Mouse (Mus musculus): ENCODE data around the gene Pde5a.

Pde5a gene

GRCm38 (mm10) chr3:122848410-122849034, 119.8 kb downstream of the Pde5a start:
- DNase-seq (ENCODE audit: low read depth): no peak

- DNase-seq (ENCODE audit: low read depth): no peak
Measured at GRCm38 (mm10) chr3:122855149-122855548, 126.4 kb downstream of the Pde5a start.

- DNase-seq (ENCODE audit: low read depth): no peak
Measured at GRCm38 (mm10) chr3:122859829-122860228, 131.1 kb downstream of the Pde5a start.

- no peak for DNase-seq (ENCODE audit: low read depth)
Measured at GRCm38 (mm10) chr3:122860573-122861498, 132.1 kb downstream of the Pde5a start.

GRCm38 (mm10) chr3:122865092-122865491, 136.3 kb downstream of the Pde5a start:
- no peak for DNase-seq (ENCODE audit: low read depth)

- DNase-seq (ENCODE audit: low read depth): no peak
Measured at GRCm38 (mm10) chr3:122868270-122868669, 139.5 kb downstream of the Pde5a start.

- no peak for DNase-seq (ENCODE audit: low read depth)
Measured at GRCm38 (mm10) chr3:122871596-122871995, 142.8 kb downstream of the Pde5a start.

GRCm38 (mm10) chr3:122876870-122877269, 148.1 kb downstream of the Pde5a start:
- no peak for DNase-seq (ENCODE audit: low read depth)

GRCm38 (mm10) chr3:122877543-122877942, 148.8 kb downstream of the Pde5a start:
- DNase-seq (ENCODE audit: low read depth): no peak

GRCm38 (mm10) chr3:122878705-122879315, 150.1 kb downstream of the Pde5a start:
- DNase-seq (ENCODE audit: low read depth): no peak

- DNase-seq (ENCODE audit: low read depth): no peak
Measured at GRCm38 (mm10) chr3:122887505-122888301, 159.0 kb downstream of the Pde5a start.

GRCm38 (mm10) chr3:122888371-122888819, 159.6 kb downstream of the Pde5a start:
- no peak for DNase-seq (ENCODE audit: low read depth)

GRCm38 (mm10) chr3:122894772-122895171, 166.0 kb downstream of the Pde5a start, which contains the start of gene Fabp2:
Gene Fabp2, plus strand, starts transcription at chr3:122895072.
- DNase-seq (ENCODE audit: low read depth): no peak

GRCm38 (mm10) chr3:122895189-122895731, 166.5 kb downstream of the Pde5a start:
- DNase-seq (ENCODE audit: low read depth): no peak

- no peak for DNase-seq (ENCODE audit: low read depth)
Measured at GRCm38 (mm10) chr3:122898254-122898653, 169.5 kb downstream of the Pde5a start.

- DNase-seq (ENCODE audit: low read depth): no peak
Measured at GRCm38 (mm10) chr3:122903746-122904433, 175.1 kb downstream of the Pde5a start.

GRCm38 (mm10) chr3:122907841-122908240, 179.1 kb downstream of the Pde5a start:
- DNase-seq (ENCODE audit: low read depth): no peak

Data from c-Kit-positive CD71-negative TER-119-negative erythroid progenitor cells, embryonic 14.5 days (primary cell).